Mouse (Mus musculus) bone marrow macrophage, adult 2 months (primary cell): ENCODE measurements around the gene Rere.

Experiments used
- CTCF ChIP-seq: IDR thresholded peaks from 2 replicates; pipeline ENCODE4 v1.5.1; 2012; ENCODE audit warnings: low read depth, mild to moderate bottlenecking, low read length, moderate library complexity
- POLR2A ChIP-seq: IDR thresholded peaks from 2 replicates; pipeline ENCODE4 v1.6.1; 2012; ENCODE audit warnings: mild to moderate bottlenecking, low read depth, low read length, borderline replicate concordance

DNA sequence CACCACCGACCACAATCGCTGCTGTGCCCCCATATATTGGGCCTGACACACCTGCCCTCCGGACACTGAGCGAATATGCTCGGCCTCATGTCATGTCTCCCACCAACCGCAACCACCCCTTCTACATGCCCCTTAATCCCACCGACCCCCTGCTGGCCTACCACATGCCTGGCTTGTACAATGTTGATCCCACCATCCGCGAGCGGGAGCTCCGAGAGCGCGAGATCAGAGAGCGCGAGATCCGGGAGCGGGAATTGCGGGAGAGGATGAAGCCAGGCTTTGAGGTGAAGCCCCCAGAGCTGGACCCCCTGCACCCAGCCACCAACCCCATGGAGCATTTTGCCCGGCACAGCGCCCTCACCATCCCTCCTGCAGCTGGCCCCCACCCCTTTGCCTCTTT is 335.4 kb downstream of the Rere start:
- TF ChIP-seq CTCF (no peak), POLR2A (no peak)
